Mouse (Mus musculus): ENCODE measurements at regions not wholly inside any gene's neighbourhood (a gene's known extent, or its start where the extent isn't known, plus 50 kb on each side); places are given as distances from the start of the nearest gene placed in this dataset.
"Not testable (repeated sequence)": the region's sequence is repeated elsewhere in the genome, so short reads cannot be mapped to it uniquely, and the experiment has no call there.

DNA sequence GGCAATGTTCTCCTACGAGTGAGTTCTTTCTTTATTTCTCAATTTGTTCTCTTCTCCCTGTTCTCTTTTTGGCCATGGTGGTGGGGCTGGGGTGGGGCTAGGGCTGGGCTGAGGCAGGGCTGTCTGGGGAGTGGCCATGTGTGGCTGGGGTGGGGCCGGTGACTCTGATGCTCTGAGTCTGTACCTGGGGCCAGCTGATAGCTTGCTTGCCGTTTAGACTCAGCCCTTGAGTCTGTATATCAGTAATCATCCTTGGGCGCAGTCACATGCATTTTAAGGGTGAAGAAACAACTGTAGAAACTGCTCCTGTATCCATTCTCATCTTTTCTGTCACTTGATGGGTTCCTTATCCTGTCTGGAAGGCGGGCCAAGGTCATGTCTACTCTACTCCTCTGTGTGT is 256.1 kb downstream of the 1810013L24Rik start:
- Histone ChIP-seq H3K36me3 (no peaks in the 10 kb centered on the region), H3K27ac (no peak overlapping the region), H3K4me2 (no peak overlapping the region), H3K4me1 (no peaks in the 10 kb centered on the region), H3K9ac (no peak overlapping the region), H3K9me3 (no peaks in the 10 kb centered on the region), H3K4me3 (no peak overlapping the region), H3K27me3 (no peaks in the 10 kb centered on the region)
- ATAC-seq (ENCODE audit: borderline replicate concordance, extremely low read depth, low FRiP score, low TSS enrichment), result no peak
- 75% methylated on average over 5 of the region's 5 CpGs for WGBS

DNA sequence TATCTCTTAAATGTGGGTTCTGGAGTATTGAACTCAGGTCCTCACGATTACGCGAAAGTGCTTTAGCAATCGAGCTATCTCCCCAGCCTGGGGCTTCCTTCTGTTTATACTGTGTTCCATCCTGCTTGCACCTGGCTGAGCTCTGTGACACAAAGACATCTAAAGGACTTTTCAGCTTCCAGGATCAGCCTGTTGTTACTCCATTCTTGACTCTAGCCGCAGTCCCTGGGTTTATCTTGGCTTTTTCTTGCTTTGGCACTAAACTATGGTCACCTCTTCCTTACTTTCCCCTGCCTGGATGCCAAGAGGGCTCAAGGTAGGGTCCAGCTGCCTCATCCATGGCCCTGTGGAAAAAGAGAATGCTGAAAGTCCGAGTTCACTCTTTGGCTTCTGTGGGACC is 261.9 kb downstream of the 1810013L24Rik start:
- Histone ChIP-seq H3K27ac (no peak overlapping the region), H3K9me3 (no peaks in the 10 kb centered on the region), H3K4me2 (no peak overlapping the region), H3K27me3 (no peaks in the 10 kb centered on the region), H3K9ac (no peak overlapping the region), H3K4me1 (no peaks in the 10 kb centered on the region), H3K36me3 (no peaks in the 10 kb centered on the region), H3K4me3 (no peak overlapping the region)
- ATAC-seq (ENCODE audit: borderline replicate concordance, extremely low read depth, low FRiP score, low TSS enrichment), result no peak
- WGBS, result 80% methylated on average over 6 of the region's 6 CpGs

DNA sequence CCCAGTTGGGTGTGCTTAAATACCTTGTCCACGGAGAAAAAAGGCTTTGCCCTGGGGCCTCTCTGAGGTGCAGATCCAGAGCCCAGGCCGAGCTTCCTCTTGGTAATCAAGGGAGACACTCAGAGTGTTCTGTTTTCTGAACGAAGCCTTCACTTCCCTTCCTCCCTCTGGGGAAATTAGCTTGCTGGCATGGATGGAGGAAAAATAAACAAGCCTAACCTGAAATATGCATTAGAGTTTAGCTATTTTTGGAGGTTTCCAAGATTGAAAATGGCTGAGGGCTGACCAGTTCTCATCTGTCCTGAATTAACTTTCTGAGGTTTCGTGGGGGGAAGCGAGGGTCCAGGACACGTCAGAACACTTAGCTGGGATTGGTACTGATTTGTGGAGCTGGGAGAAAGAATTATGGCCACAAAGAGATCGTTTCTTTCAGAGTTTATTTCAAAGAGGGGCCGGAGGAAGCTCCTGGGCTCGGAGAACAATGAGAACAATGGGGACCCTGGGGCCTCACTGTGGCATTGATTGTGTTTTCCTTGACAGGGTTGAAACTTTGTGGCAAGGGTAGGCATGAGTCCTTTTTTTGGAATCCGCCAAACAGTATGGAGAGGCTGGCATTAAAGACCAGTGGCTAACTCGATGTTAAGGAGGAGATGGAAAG is 262.4 kb downstream of the 1810013L24Rik start:
- no peaks in the 10 kb centered on the region for H3K27me3 ChIP-seq
- ATAC-seq (ENCODE audit: borderline replicate concordance, extremely low read depth, low FRiP score, low TSS enrichment), result no peak
- H3K9me3 ChIP-seq, result no peaks in the 10 kb centered on the region
- WGBS, result 41% methylated on average over 11 of the region's 11 CpGs
- no peaks in the 10 kb centered on the region for H3K36me3 ChIP-seq
- H3K27ac ChIP-seq, result no peak overlapping the region
- H3K9ac ChIP-seq, result no peak overlapping the region
- no peak overlapping the region for H3K4me2 ChIP-seq
- H3K4me1 ChIP-seq, result no peaks in the 10 kb centered on the region
- H3K4me3 ChIP-seq, result no peak overlapping the region

DNA sequence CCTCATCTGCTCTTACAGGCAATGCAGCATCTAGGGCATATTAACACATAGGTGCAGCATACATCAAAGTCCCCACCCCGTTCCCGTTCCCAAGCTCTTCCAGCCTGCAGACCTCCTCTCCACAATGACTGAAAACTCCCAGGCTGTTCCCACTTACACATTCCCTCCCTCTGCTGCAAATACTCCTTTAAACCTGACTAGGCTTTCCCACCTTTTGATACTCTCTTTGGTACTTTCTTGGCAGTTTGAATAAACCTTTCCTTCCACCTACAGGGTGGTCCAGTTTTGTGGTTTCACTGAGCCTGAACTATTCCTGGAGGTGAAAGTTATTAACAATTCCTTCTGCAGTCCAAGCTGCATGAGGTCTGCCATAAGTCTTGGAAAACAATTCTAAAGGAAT is 263.7 kb downstream of the 1810013L24Rik start:
- Histone ChIP-seq H3K4me3 (no peak overlapping the region), H3K4me1 (no peaks in the 10 kb centered on the region), H3K4me2 (no peak overlapping the region), H3K27ac (no peak overlapping the region), H3K36me3 (no peaks in the 10 kb centered on the region), H3K9me3 (no peaks in the 10 kb centered on the region), H3K9ac (no peak overlapping the region), H3K27me3 (no peaks in the 10 kb centered on the region)
- ATAC-seq (ENCODE audit: borderline replicate concordance, extremely low read depth, low FRiP score, low TSS enrichment), result no peak
- WGBS, result 32% methylated on average over 2 of the region's 2 CpGs

DNA sequence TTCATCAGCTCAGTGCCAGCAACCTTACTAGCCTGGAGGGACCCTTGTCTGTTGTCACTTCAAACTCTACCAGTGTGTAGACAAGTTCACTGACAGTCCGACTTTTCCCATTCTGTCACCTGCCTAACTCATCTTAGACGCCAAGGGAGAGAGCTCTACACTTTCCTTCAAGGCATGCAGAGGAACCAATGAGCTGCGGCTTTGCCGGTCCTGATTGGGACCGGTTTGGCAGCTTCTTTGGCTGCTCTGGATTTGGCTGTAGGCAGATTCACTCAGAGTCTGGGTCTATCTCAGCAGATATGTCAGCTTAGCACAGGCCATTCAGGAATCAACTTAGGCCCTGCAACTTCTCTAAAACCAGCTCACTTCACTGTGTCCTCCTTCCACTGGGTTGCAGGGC is 264.3 kb downstream of the 1810013L24Rik start:
- H3K4me3 ChIP-seq, result no peak overlapping the region
- no peak overlapping the region for H3K27ac ChIP-seq
- no peaks in the 10 kb centered on the region for H3K4me1 ChIP-seq
- 45% methylated on average over 5 of the region's 5 CpGs for WGBS
- no peaks in the 10 kb centered on the region for H3K9me3 ChIP-seq
- no peak for ATAC-seq (ENCODE audit: borderline replicate concordance, extremely low read depth, low FRiP score, low TSS enrichment)
- no peaks in the 10 kb centered on the region for H3K36me3 ChIP-seq
- H3K4me2 ChIP-seq, result no peak overlapping the region
- H3K27me3 ChIP-seq, result no peaks in the 10 kb centered on the region
- H3K9ac ChIP-seq, result no peak overlapping the region

DNA sequence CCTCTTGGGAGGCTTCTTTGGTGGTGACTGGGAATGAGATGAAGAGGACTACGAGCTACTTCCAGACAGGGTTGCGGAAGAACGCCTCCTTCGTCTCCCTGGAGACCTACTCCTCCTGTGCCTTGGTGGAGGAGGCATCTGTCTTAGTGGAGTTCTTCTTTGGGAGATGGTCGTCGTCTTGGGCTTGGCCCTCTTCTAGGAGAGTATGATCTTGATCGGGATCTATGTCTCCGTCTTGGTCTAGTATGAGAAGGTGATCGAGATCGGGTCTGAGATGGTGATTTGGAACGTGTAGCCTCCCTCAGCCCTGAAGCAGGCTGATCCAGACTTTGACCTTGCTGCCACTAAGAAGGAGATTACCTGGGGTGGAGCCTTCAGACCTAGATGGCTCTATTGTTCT is 276.3 kb downstream of the 1810013L24Rik start:
- Histone ChIP-seq H3K27me3 (no peaks in the 10 kb centered on the region), H3K27ac (no peak overlapping the region), H3K4me1 (no peaks in the 10 kb centered on the region), H3K36me3 (no peaks in the 10 kb centered on the region), H3K9me3 (no peaks in the 10 kb centered on the region), H3K9ac (no peak overlapping the region), H3K4me3 (no peak overlapping the region), H3K4me2 (no peak overlapping the region)
- 87% methylated on average over 11 of the region's 11 CpGs for WGBS
- no peak for ATAC-seq (ENCODE audit: borderline replicate concordance, extremely low read depth, low FRiP score, low TSS enrichment)

DNA sequence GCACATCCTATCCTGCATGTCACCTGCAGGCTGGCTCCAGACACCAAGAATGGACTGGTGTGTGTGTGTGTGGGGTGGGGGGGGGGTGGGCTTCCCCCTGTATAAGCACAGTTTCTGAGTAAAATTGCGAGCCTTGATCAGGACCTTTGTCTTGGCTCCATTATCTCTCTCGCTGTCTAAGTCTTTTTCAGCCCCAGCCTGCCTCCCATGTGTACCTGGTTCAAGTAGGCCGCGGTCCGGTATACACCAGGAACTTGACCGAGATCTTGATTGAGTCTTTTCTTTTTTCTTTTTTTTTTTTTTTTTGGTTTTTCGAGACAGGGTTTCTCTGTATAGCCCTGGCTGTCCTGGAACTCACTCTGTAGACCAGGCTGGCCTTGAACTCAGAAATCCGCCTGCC is 276.8 kb downstream of the 1810013L24Rik start:
- ATAC-seq (ENCODE audit: borderline replicate concordance, extremely low read depth, low FRiP score, low TSS enrichment); H3K27ac ChIP-seq; H3K36me3 ChIP-seq; H3K4me1 ChIP-seq; H3K27me3 ChIP-seq; H3K4me3 ChIP-seq; H3K9me3 ChIP-seq; H3K9ac ChIP-seq; H3K4me2 ChIP-seq: not testable (repeated sequence)
- WGBS, result 93% methylated on average over 7 of the region's 8 CpGs

DNA sequence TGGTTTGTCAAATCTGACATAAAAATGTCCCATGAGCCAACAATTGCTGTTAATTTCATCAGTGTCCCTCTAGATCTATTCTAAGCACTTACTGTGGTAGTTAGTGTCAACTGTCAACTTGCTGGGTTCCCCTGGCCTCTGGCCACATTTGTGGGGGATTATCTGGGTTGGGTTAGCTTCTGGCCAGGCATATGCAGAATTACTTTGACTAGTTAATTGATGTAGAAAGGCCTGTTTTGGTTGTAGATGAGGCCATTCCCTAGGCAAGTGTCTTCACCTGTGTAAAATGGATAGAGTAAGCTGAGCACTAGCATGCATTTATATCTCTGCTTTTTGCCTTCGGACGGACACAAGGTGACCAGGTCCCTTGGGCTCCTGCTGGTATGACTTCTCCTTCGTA is 283.9 kb downstream of the 1810013L24Rik start:
- no peaks in the 10 kb centered on the region for H3K27me3 ChIP-seq
- no peak overlapping the region for H3K4me3 ChIP-seq
- no peak for ATAC-seq (ENCODE audit: borderline replicate concordance, extremely low read depth, low FRiP score, low TSS enrichment)
- H3K27ac ChIP-seq, result no peak overlapping the region
- H3K36me3 ChIP-seq, result no peaks in the 10 kb centered on the region
- H3K4me2 ChIP-seq, result no peak overlapping the region
- no peaks in the 10 kb centered on the region for H3K4me1 ChIP-seq
- 80% methylated on average over 3 of the region's 3 CpGs for whole genome bisulfite sequencing
- no peaks in the 10 kb centered on the region for H3K9me3 ChIP-seq
- H3K9ac ChIP-seq, result no peak overlapping the region

DNA sequence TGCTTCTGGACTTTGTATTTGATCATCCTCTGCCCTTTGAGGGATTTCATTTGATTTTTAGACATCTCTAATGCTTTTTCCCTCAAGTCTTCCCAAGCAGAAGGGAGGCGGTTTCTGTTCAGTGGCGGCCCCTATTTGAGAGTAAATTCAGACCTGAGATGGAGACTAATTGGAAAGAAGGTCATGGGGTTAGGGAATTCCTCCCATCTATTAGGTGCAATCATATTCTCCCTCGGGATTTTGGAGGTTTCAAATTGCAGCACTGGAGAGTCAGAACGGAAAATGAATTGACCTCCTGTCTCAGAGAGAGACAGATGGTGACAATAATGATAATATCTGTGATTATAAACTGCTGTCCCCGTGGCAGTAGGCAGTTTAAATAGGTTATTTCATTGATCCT is 285.6 kb downstream of the 1810013L24Rik start:
- 37% methylated on average over 5 of the region's 5 CpGs for WGBS
- no peaks in the 10 kb centered on the region for H3K36me3 ChIP-seq

DNA sequence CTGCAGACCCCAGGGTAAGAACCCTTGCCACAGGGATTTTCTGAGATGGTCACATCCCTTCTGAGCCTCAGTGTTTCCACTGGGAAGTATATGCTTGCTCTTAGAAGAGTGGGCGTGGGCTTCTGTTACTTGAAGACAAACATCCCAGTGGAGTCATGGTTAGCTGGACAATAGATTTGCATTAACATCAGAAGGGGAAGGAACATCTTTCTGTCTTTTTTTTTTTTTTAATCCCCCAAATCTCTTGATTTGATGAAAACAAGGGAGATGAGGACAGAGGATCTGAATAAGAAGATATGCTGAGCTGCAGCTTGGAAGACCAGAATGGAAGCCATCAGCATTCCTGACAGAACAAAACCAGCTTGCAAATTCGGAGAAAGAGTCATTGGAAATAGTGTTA is 291.7 kb downstream of the 1810013L24Rik start:
- Histone ChIP-seq H3K4me2 (no peak overlapping the region), H3K9ac (no peak overlapping the region), H3K9me3 (no peaks in the 10 kb centered on the region), H3K4me1 (no peaks in the 10 kb centered on the region), H3K4me3 (no peak overlapping the region), H3K27ac (no peak overlapping the region), H3K36me3 (no peaks in the 10 kb centered on the region), H3K27me3 (no peaks in the 10 kb centered on the region)
- 70% methylated on average over 2 of the region's 2 CpGs for WGBS
- no peak for ATAC-seq (ENCODE audit: borderline replicate concordance, extremely low read depth, low FRiP score, low TSS enrichment)

More for the DNA sequence above, 285.6 kb downstream of the 1810013L24Rik start:
- Histone ChIP-seq H3K9ac (no peak overlapping the region), H3K27ac (no peak overlapping the region), H3K4me3 (no peak overlapping the region), H3K4me2 (no peak overlapping the region), H3K4me1 (no peaks in the 10 kb centered on the region), H3K9me3 (no peaks in the 10 kb centered on the region), H3K27me3 (no peaks in the 10 kb centered on the region)
- no peak for ATAC-seq (ENCODE audit: borderline replicate concordance, extremely low read depth, low FRiP score, low TSS enrichment)

DNA sequence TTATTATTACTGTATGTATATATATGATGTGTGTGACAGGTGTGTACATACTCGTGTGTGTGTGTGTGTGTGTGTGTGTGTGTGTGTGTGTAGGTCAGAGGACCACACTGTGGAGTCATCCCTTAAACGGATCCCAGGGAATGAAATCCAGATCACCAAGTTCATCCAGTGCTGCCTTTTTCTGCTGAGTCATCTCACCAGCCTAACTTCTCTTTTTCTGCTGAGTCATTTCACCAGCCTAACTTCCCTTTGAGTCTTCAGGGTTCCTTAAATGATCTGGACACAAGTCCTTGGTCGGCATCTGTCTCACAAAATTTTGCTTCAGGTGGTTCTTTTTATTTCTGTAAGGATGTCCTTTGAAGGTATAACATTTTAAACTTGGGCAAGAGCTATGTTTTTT is 302.2 kb downstream of the 1810013L24Rik start:
- Histone ChIP-seq H3K27me3 (no peaks in the 10 kb centered on the region), H3K36me3 (no peaks in the 10 kb centered on the region), H3K9ac (no peak overlapping the region), H3K9me3 (no peaks in the 10 kb centered on the region), H3K27ac (no peak overlapping the region), H3K4me1 (no peaks in the 10 kb centered on the region), H3K4me3 (no peak overlapping the region), H3K4me2 (no peak overlapping the region)
- no peak for ATAC-seq (ENCODE audit: borderline replicate concordance, extremely low read depth, low FRiP score, low TSS enrichment)
- WGBS, result 65% methylated on average over 3 of the region's 3 CpGs

DNA sequence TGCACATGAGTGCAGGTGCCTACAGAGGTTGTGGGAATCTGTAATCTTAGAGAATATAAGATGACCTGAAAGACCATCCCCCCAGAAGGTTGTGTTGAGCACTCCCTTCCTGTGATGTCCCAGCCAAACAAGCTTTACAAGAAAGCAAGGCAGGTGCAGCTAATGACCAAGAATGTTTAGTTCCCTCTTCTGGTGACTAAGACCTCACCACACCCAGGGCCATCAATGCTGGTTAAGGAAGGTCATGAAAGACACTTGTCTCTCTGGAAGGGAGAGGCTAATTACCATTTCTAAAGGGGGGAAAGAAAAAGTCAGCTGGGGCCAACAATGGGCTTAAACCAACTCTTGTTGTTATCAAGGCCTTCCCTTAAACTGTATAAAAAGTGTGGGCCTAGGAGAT is 302.9 kb downstream of the 1810013L24Rik start:
- no peak for ATAC-seq (ENCODE audit: borderline replicate concordance, extremely low read depth, low FRiP score, low TSS enrichment)
- Histone ChIP-seq H3K36me3 (no peaks in the 10 kb centered on the region), H3K27ac (no peak overlapping the region), H3K4me2 (no peak overlapping the region), H3K4me3 (no peak overlapping the region), H3K27me3 (no peaks in the 10 kb centered on the region), H3K9ac (no peak overlapping the region), H3K9me3 (no peaks in the 10 kb centered on the region), H3K4me1 (no peaks in the 10 kb centered on the region)

DNA sequence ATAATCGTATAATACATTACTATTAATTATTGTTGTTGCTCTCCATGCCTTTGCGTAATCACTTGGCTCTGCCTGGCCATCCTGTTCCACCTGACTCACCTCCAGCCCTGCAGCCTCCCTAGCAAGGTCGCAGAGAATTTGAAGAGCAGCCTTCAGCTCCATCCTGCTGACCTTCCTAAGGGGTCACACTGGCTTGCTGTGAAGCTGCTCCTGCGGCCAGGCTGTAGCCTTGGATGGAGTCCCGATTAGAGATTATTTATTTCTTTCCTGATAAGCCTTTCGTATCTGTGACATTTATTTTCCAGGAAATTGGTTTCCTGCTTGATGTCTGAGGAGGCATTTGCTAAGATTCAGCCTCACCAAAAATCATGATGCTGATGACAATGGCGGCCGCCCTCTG is 305.5 kb downstream of the 1810013L24Rik start:
- no peaks in the 10 kb centered on the region for H3K4me1 ChIP-seq
- H3K4me3 ChIP-seq, result no peak overlapping the region
- WGBS, result 66% methylated on average over 8 of the region's 8 CpGs
- no peak overlapping the region for H3K9ac ChIP-seq
- no peak overlapping the region for H3K4me2 ChIP-seq
- ATAC-seq (ENCODE audit: borderline replicate concordance, extremely low read depth, low FRiP score, low TSS enrichment), result no peak
- H3K27ac ChIP-seq, result no peak overlapping the region
- no peaks in the 10 kb centered on the region for H3K27me3 ChIP-seq
- H3K36me3 ChIP-seq, result no peaks in the 10 kb centered on the region
- H3K9me3 ChIP-seq, result no peaks in the 10 kb centered on the region
